Mouse (Mus musculus) intestine, embryonic 16.5 days (tissue): ENCODE results near the gene Cracr2b. TPM values are rescaled to one million over a fixed set of nuclear protein-coding genes. Genes with fewer than 3 reads are reported as not detected.

Source experiments
- ATAC-seq: fragments of 200-750 bp; cut with Nextera tagmentation; 2 replicates; pipeline ENCODE4 v1.8.0; 2017; ENCODE audit warnings: moderate TSS enrichment, moderate library complexity
- H3K27ac ChIP-seq: fragments of 300-500 bp; sonication (generic); 2 replicates; pipeline ENCODE4 v1.5.1; 2014; ENCODE audit warnings: mild to moderate bottlenecking, low read length
- H3K27me3 ChIP-seq: fragments of 300-500 bp; sonication (generic); replicated peaks from 2 replicates; pipeline ENCODE4 v1.6.1; 2014; ENCODE audit warnings: low read length, control low read depth, mixed read lengths; ENCODE audit not compliant: control insufficient read depth, insufficient read depth
- H3K36me3 ChIP-seq: fragments of 300-500 bp; sonication (generic); 2 replicates; pipeline ENCODE4 v1.6.1; 2014; ENCODE audit warnings: low read length, control low read depth; ENCODE audit not compliant: control insufficient read depth, insufficient read depth
- H3K4me1 ChIP-seq: fragments of 300-500 bp; sonication (generic); 2 replicates; pipeline ENCODE4 v1.6.1; 2014; ENCODE audit warnings: low read length, control low read depth, mixed read lengths; ENCODE audit not compliant: control insufficient read depth, insufficient read depth
- H3K4me2 ChIP-seq: fragments of 300-500 bp; sonication (generic); 2 replicates; pipeline ENCODE4 v1.6.1; 2014; ENCODE audit warnings: low read depth, low read length, control low read depth
- H3K4me3 ChIP-seq: fragments of 300-500 bp; sonication (generic); 2 replicates; pipeline ENCODE4 v1.5.1; 2014; ENCODE audit warnings: mild to moderate bottlenecking, low read length
- H3K9ac ChIP-seq: fragments of 300-500 bp; sonication (generic); 2 replicates; pipeline ENCODE4 v1.6.1; 2014; ENCODE audit warnings: low read depth, low read length
- H3K9me3 ChIP-seq: fragments of 300-500 bp; sonication (generic); 2 replicates; pipeline ENCODE4 v1.6.1; 2016; ENCODE audit warnings: low read length, control low read depth; ENCODE audit not compliant: control insufficient read depth
- WGBS: fragments of 180-500 bp; shearing (Covaris S2); extraction: QIAGEN DNeasy Blood & Tissue Kit; methylation state at CpG from one replicate; pipeline ENCODE4 v1.1.7; 2014; 5-methylcytosine and 5-hydroxymethylcytosine counted together
- polyA plus RNA-seq: library from polyadenylated mRNA; unstranded; fragments of >200 nt; fragmentation: Nextera tagmentation; extraction: Ambion mirVana; gene quantifications from 2 replicates; pipeline ENCODE4 v1.2.1, GENCODE M21; 2015

The Cracr2b gene
- polyA plus RNA-seq, 1 experiment from 2014 or later = 21.0 TPM

GRCm38 (mm10) chr7:141477578-141478269, 16.8 kb downstream of the Cracr2b start:
- H3K9me3 ChIP-seq = no peaks in the 10 kb centered on the region
- WGBS = 36% methylated on average over 4 of the region's 4 CpGs
- peak overlapping the region; percentile 88; the same call in 1 of the 2 replicates for H3K4me3 ChIP-seq
- no peaks in the 10 kb centered on the region for H3K36me3 ChIP-seq
- ATAC-seq = no peak
- H3K27ac ChIP-seq = peak overlapping the region; percentile 97
- peak overlapping the region; percentile 61 for H3K9ac ChIP-seq
- peaks cover 59% of the 10 kb centered on the region for H3K4me1 ChIP-seq
- peaks cover 16% of the 10 kb centered on the region; the same call in 1 of the 2 replicates for H3K27me3 ChIP-seq
- peak overlapping the region; percentile 93 for H3K4me2 ChIP-seq

DNA sequence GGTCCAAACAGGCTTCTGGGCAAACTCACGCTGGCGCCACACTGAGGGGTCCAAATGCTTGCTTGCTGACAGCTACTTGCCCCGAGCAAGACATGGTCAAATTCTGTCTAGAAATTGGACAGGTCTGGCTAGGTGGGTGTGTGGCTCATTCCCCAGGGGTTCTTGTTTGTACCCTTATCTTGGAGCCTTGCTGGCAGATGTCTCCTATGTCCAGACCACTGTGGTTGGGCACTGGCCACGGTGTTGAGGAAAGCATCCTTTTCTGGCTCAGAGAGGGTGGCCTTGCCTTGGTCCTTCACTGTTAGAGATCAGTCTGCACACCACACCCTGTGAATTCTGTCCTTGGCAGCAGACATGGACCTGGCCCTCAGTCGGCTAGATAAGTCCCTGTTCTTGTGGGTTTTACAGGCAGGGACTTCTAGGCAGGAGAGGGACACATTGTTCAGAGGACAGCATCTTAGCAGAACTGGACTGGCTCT, 17.4 kb downstream of the Cracr2b start:
- WGBS = 55% methylated on average over 5 of the region's 5 CpGs
- H3K9me3 ChIP-seq = no peaks in the 10 kb centered on the region
- no peak overlapping the region for H3K4me3 ChIP-seq
- ATAC-seq = no peak
- no peaks in the 10 kb centered on the region for H3K36me3 ChIP-seq
- H3K4me2 ChIP-seq = 0 out of 2 replicates have a peak overlapping the region, but pooled peaks have one; percentile 1
- H3K4me1 ChIP-seq = peaks cover 59% of the 10 kb centered on the region
- peak overlapping the region; percentile 97 for H3K27ac ChIP-seq
- peak overlapping the region; percentile 61; the same call in 1 of the 2 replicates for H3K9ac ChIP-seq
- H3K27me3 ChIP-seq = peaks cover 18% of the 10 kb centered on the region; the same call in 1 of the 2 replicates

DNA sequence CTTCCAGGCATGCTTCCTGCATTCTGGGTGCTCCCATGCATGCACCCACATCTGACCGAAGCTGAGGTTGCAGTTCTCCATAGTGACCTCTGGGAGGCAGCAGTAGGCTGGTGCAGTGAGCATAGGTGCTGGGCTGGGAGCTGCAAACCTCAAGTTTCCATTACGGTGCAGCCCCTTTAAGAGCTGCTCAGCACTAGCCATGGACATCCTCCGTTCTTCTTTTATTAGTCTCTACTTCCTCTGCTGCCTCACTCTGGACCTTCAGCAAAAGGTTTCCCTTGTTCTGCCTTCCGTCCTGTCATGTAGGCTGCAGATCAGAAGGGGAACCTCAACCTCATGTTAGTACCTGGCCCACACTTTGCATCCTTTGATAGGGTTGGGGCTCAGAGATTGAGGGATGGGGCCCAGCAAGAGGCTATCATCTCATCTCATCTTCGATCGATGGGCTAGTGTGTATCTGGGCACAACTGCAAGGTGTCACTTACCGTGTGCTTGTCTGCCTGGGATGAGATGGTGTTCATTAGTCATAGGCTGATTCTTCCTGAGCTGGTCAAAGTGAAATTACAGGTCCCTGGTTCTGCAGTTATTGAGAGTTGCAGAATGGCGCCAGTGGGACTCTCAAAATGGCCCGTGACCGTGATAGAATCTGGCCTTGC, 20.1 kb downstream of the Cracr2b start:
- peak overlapping the region; percentile 97 for H3K4me2 ChIP-seq
- WGBS = 9% methylated on average over 10 of the region's 10 CpGs
- no peaks in the 10 kb centered on the region for H3K9me3 ChIP-seq
- ATAC-seq = peak; percentile 38
- H3K9ac ChIP-seq = 0 out of 2 replicates have a peak overlapping the region, but pooled peaks have one; percentile 19
- peaks cover 18% of the 10 kb centered on the region; the same call in 1 of the 2 replicates for H3K27me3 ChIP-seq
- no peak overlapping the region for H3K27ac ChIP-seq
- no peaks in the 10 kb centered on the region for H3K36me3 ChIP-seq
- H3K4me1 ChIP-seq = peaks cover 45% of the 10 kb centered on the region
- peak overlapping the region; percentile 55 for H3K4me3 ChIP-seq

GRCm38 (mm10) chr7:141481498-141482401, 20.9 kb downstream of the Cracr2b start:
- peak overlapping the region; percentile 63 for H3K9ac ChIP-seq
- H3K4me2 ChIP-seq = peak overlapping the region; percentile 97
- H3K27me3 ChIP-seq = peaks cover 18% of the 10 kb centered on the region; the same call in 1 of the 2 replicates
- peak overlapping the region; percentile 55 for H3K4me3 ChIP-seq
- WGBS = 1% methylated on average over 80 of the region's 81 CpGs
- H3K9me3 ChIP-seq = no peaks in the 10 kb centered on the region
- no peaks in the 10 kb centered on the region for H3K36me3 ChIP-seq
- no peak; the same call in 1 of the 2 replicates for ATAC-seq
- no peak overlapping the region for H3K27ac ChIP-seq
- peaks cover 38% of the 10 kb centered on the region for H3K4me1 ChIP-seq

DNA sequence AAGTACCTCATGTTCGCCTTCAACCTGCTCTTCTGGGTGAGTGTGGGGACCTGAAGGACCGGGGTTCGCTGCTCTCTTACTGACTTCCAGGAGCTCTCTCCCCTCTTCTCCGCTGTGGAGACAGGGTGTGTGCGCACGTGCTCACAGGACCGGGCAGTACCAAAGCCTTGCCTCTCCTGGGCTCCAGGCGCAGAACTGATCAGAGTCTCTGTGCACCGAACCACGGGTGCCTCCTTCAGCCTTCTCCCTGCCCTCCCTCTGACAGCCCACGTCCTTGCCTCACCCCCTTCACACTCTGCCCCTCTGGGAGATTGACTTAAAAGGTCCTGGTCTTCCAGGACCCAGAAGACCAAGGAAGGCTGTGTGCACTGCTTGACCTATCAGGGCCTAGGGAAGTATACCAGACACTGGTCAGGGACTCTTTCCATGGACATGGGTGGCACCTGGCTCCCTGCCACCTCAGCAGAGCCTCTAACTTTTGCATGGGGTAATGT, 21.7 kb downstream of the Cracr2b start:
- no peak for ATAC-seq
- H3K9ac ChIP-seq = peak overlapping the region; percentile 63
- peak overlapping the region; percentile 55 for H3K4me3 ChIP-seq
- peak overlapping the region; percentile 97 for H3K4me2 ChIP-seq
- 10% methylated on average over 11 of the region's 11 CpGs for WGBS
- H3K4me1 ChIP-seq = peaks cover 30% of the 10 kb centered on the region
- H3K27me3 ChIP-seq = peaks cover 18% of the 10 kb centered on the region; the same call in 1 of the 2 replicates
- H3K27ac ChIP-seq = no peak overlapping the region
- H3K9me3 ChIP-seq = no peaks in the 10 kb centered on the region
- no peaks in the 10 kb centered on the region for H3K36me3 ChIP-seq

- Histone ChIP-seq H3K27ac (no peak overlapping the region), H3K9me3 (no peaks in the 10 kb centered on the region), H3K4me2 (no peak overlapping the region), H3K27me3 (peaks cover 18% of the 10 kb centered on the region; the same call in 1 of the 2 replicates), H3K36me3 (no peaks in the 10 kb centered on the region), H3K4me3 (no peak overlapping the region), H3K9ac (no peak overlapping the region), H3K4me1 (peaks cover 24% of the 10 kb centered on the region)
- WGBS = 69% methylated on average over 6 of the region's 6 CpGs
- no peak for ATAC-seq
These were observed 22.3 kb downstream of the Cracr2b start for GRCm38 (mm10) chr7:141483114-141483653.

DNA sequence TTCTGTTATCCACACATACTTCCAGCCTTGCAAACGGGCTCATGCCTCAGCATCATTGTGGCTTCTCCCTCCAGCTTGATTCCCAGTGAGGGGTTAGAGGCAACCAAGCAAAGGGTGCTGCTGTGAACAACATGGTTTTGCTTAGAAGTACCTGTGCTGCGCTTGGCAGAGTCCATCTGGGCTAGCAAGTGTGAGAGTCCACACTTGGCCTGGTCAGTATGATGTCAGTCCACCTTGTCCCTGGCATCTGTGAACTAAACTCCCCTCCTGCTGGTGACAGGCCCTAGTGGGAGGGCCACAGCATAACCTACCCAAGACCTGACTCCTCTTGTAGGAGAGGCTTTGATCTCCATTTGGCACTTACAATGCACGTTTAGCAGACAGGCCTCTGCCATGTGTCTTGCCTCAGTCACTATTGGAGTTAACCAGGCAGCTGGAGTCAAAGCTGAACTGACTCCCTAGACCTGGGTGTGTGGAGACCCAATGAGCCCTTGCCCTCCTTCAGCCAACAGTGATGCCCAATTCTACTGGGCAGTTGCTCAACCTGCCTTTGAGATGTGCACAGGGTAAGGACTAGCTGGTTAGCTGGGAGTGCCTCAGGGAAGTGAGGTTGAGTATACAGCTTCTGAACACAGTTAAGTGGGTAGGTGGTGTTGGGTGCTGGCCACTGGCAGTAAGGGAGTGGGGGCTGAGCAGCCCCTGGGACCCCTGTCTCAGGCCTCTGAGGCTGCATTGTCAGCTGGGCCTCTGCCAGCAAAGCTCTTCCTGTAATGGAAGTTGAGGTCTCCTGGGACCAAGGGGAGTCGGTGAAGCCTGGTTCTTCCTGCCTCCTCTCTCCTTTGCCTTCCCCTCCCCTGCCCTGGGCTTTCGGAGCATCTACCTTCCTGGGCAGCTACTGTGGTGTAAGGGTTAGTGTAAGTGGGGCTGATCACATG, 23.6 kb downstream of the Cracr2b start:
- Histone ChIP-seq H3K4me2 (no peak overlapping the region), H3K4me1 (peaks cover 20% of the 10 kb centered on the region), H3K36me3 (no peaks in the 10 kb centered on the region), H3K27ac (no peak overlapping the region), H3K27me3 (peaks cover 18% of the 10 kb centered on the region; the same call in 1 of the 2 replicates), H3K9ac (no peak overlapping the region), H3K9me3 (no peaks in the 10 kb centered on the region), H3K4me3 (no peak overlapping the region)
- WGBS = 71% methylated on average over 5 of the region's 5 CpGs
- ATAC-seq = no peak

GRCm38 (mm10) chr7:141485186-141485585, 24.3 kb downstream of the Cracr2b start:
- Histone ChIP-seq H3K4me3 (no peak overlapping the region), H3K27me3 (peaks cover 18% of the 10 kb centered on the region; the same call in 1 of the 2 replicates), H3K27ac (no peak overlapping the region), H3K9me3 (no peaks in the 10 kb centered on the region), H3K36me3 (no peaks in the 10 kb centered on the region), H3K4me2 (no peak overlapping the region), H3K9ac (no peak overlapping the region), H3K4me1 (peaks cover 20% of the 10 kb centered on the region)
- 58% methylated on average over 2 of the region's 2 CpGs for WGBS
- no peak for ATAC-seq
